Mouse (Mus musculus) liver, embryonic 14.5 days (tissue): ENCODE data around the gene Dclk2. TPM values are rescaled to one million over a fixed set of nuclear protein-coding genes. Genes with fewer than 3 reads are reported as not detected.

ENCODE experiments used
- ATAC-seq: fragments of 200-750 bp; cut with Nextera tagmentation; 2 replicates; pipeline ENCODE4 v1.8.0; 2017; ENCODE audit warnings: moderate number of reproducible peaks, mild to moderate bottlenecking, moderate library complexity; ENCODE audit not compliant: insufficient read depth
- DNase-seq, 3 experiments: peaks; one replicate each; pipeline ENCODE4 v3.0.0-alpha.2; 2012 to 2013; ENCODE audit warnings: low read depth in 3 of 3, low spot score in 3 of 3
- H3K27ac ChIP-seq: fragments of 300-500 bp; sonication (generic); 2 replicates; pipeline ENCODE4 v1.5.1; 2014; ENCODE audit warnings: moderate library complexity, mild to moderate bottlenecking, control low read depth, inconsistent platforms
- H3K27me3 ChIP-seq: fragments of 300-500 bp; sonication (generic); 2 replicates; pipeline ENCODE4 v1.6.1; 2014; ENCODE audit warnings: mild to moderate bottlenecking, low read length, moderate library complexity; ENCODE audit not compliant: control insufficient read depth, insufficient read depth
- H3K36me3 ChIP-seq: fragments of 300-500 bp; sonication (generic); replicated peaks from 2 replicates; pipeline ENCODE4 v1.6.1; 2014; ENCODE audit warnings: low read depth; ENCODE audit not compliant: control insufficient read depth, insufficient read depth
- H3K4me1 ChIP-seq, 2 experiments: fragments of 200-500 bp in 1 of 2; fragments of 300-500 bp in 1 of 2; sonication (generic) in 1 of 2; replicated peaks; 2 replicates each; pipeline ENCODE4 v1.6.1; 2012 to 2014; ENCODE audit warnings: antibody characterized with exemption in 1 of 2, inconsistent platforms in 1 of 2, low read length in 1 of 2; ENCODE audit not compliant: control insufficient read depth in 2 of 2, insufficient read depth in 2 of 2
- H3K4me2 ChIP-seq: fragments of 300-500 bp; sonication (generic); 2 replicates; pipeline ENCODE4 v1.6.1; 2014; ENCODE audit warnings: low read depth, mild to moderate bottlenecking, control low read depth, moderate library complexity
- H3K4me3 ChIP-seq, 2 experiments: fragments of 200-500 bp in 1 of 2; fragments of 300-500 bp in 1 of 2; sonication (generic) in 1 of 2; 2 replicates each; pipeline ENCODE4 v1.5.1; 2012 to 2014; ENCODE audit warnings: low read depth in 2 of 2, low read length in 2 of 2, mild to moderate bottlenecking in 2 of 2, control low read depth in 1 of 2, inconsistent platforms in 1 of 2, moderate library complexity in 1 of 2; ENCODE audit not compliant: insufficient read depth in 1 of 2
- H3K9ac ChIP-seq: fragments of 300-500 bp; sonication (generic); replicated peaks from 2 replicates; pipeline ENCODE4 v1.6.1; 2014; ENCODE audit warnings: mild to moderate bottlenecking, control low read depth, moderate library complexity
- H3K9me3 ChIP-seq: fragments of 300-500 bp; sonication (generic); 2 replicates; pipeline ENCODE4 v1.6.1; 2016; ENCODE audit warnings: low read length, mixed read lengths; ENCODE audit not compliant: control insufficient read depth
- CTCF ChIP-seq: IDR thresholded peaks from 2 replicates; pipeline ENCODE4 v1.5.1; 2016; ENCODE audit warnings: antibody characterized with exemption, low read depth, control low read depth
- EP300 ChIP-seq: IDR thresholded peaks from 2 replicates; pipeline ENCODE4 v1.6.1; 2016; ENCODE audit warnings: antibody characterized with exemption, low read depth
- WGBS: fragments of 180-500 bp; shearing (Covaris S2); extraction: QIAGEN DNeasy Blood & Tissue Kit; methylation state at CpG from one replicate; pipeline ENCODE4 v1.1.7; 2014; ENCODE audit not compliant: insufficient replicate concordance; 5-methylcytosine and 5-hydroxymethylcytosine counted together
- polyA plus RNA-seq, 2 experiments: library from polyadenylated mRNA; depleted of rRNA in 1 of 2; stranded (reverse) in 1 of 2; unstranded in 1 of 2; fragments of >200 nt; fragmentation: Nextera tagmentation in 1 of 2; extraction: Ambion mirVana in 1 of 2; gene quantifications; 2 replicates each; pipeline versions ENCODE4 v1.2.1 to v1.2.3; 2012 to 2014

Gene Dclk2
- polyA plus RNA-seq, 2 experiments = 8.7 to 12.8 TPM

- Histone ChIP-seq H3K4me2 (no peak overlapping the region), H3K27ac (no peak overlapping the region), H3K9ac (no peak overlapping the region), H3K36me3 (no peaks in the 10 kb centered on the region), H3K9me3 (no peaks in the 10 kb centered on the region), H3K4me1 (no peaks in the 10 kb centered on the region), H3K27me3 (no peaks in the 10 kb centered on the region), H3K4me3 (no peak overlapping the region)
- WGBS = 59% methylated on average over 3 of the region's 3 CpGs
- no peak for TF ChIP-seq CTCF
- TF ChIP-seq EP300 = no peak
- no peak for DNase-seq
- no peak for ATAC-seq
Measured at GRCm38 (mm10) chr3:86868721-86869120, 51.9 kb downstream of the Dclk2 start.

GRCm38 (mm10) chr3:86863327-86864008 lies 57.2 kb downstream of the Dclk2 start:
- no peaks in the 10 kb centered on the region for H3K9me3 ChIP-seq
- no peaks in the 10 kb centered on the region for H3K27me3 ChIP-seq
- no peaks in the 10 kb centered on the region for H3K36me3 ChIP-seq
- no peak for ATAC-seq
- no peak overlapping the region for H3K9ac ChIP-seq
- no peaks in the 10 kb centered on the region for H3K4me1 ChIP-seq
- H3K27ac ChIP-seq = no peak overlapping the region
- H3K4me3 ChIP-seq = no peak overlapping the region
- no peak for DNase-seq
- whole genome bisulfite sequencing = 39% methylated on average over 10 of the region's 10 CpGs
- TF ChIP-seq EP300 = no peak
- no peak for TF ChIP-seq CTCF
- no peak overlapping the region for H3K4me2 ChIP-seq

DNA sequence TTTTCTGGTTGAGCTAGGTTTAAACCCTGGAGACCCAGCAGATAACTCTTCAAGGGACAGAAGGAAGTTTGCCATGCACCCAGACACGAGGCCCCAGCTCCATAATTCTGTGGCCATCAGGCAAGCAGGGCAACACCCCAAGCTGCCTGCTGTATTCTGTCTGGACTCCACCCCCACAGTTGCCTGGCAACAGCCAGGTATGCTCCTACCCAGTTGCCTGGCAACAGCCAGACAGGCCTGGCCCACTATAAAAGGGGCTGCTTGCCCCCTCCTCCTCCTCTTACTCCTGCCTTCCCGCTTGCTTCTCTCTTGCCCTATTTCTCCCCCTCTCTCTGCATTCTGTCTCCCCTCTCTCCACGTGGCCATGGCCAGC lies 57.7 kb downstream of the Dclk2 start:
- H3K4me3 ChIP-seq = no peak overlapping the region
- no peak for ATAC-seq
- TF ChIP-seq CTCF = no peak
- TF ChIP-seq EP300 = no peak
- no peaks in the 10 kb centered on the region for H3K27me3 ChIP-seq
- no peaks in the 10 kb centered on the region for H3K36me3 ChIP-seq
- DNase-seq = no peak
- no peak overlapping the region for H3K9ac ChIP-seq
- H3K9me3 ChIP-seq = no peaks in the 10 kb centered on the region
- H3K27ac ChIP-seq = no peak overlapping the region
- no peak overlapping the region for H3K4me2 ChIP-seq
- 31% methylated on average over 3 of the region's 3 CpGs for WGBS
- no peaks in the 10 kb centered on the region for H3K4me1 ChIP-seq

GRCm38 (mm10) chr3:86862245-86862938 lies 58.3 kb downstream of the Dclk2 start:
- Histone ChIP-seq H3K27me3 (no peaks in the 10 kb centered on the region), H3K36me3 (no peaks in the 10 kb centered on the region), H3K27ac (no peak overlapping the region), H3K4me3 (no peak overlapping the region), H3K4me2 (no peak overlapping the region), H3K9me3 (no peaks in the 10 kb centered on the region), H3K4me1 (no peaks in the 10 kb centered on the region), H3K9ac (no peak overlapping the region)
- ATAC-seq = no peak
- TF ChIP-seq CTCF (no peak), EP300 (no peak)
- DNase-seq = no peak
- WGBS = 60% methylated on average over 10 of the region's 10 CpGs

DNA sequence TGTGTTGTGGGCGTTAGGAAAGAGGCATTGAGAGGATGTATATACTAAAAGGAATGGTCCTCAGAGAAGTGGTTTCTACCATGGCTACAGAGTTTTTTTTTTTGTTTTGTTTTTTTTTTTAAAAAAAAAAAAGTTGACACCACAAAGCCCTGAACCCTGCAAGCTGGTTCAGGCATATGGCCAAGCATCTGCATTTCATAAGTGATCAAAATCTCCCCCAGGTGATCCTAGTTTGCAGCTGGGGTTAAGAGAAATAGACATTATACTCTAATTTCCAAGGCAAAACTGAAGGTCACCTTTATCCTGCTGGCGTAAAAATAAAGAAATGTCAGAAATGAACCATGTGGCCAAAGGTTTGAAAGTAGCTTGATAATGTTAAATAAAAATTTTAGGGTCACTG lies 60.9 kb downstream of the Dclk2 start:
- Histone ChIP-seq H3K4me3 (no peak overlapping the region), H3K27me3 (no peaks in the 10 kb centered on the region), H3K27ac (no peak overlapping the region), H3K4me2 (no peak overlapping the region), H3K36me3 (no peaks in the 10 kb centered on the region), H3K9me3 (no peaks in the 10 kb centered on the region), H3K9ac (no peak overlapping the region), H3K4me1 (no peaks in the 10 kb centered on the region)
- TF ChIP-seq EP300 = no peak
- TF ChIP-seq CTCF = no peak
- 66% methylated on average over 2 of the region's 2 CpGs for WGBS
- no peak for ATAC-seq
- DNase-seq = no peak
